ENCODE assay signal across 20 mouse cellular contexts in the genomic region with DNA sequence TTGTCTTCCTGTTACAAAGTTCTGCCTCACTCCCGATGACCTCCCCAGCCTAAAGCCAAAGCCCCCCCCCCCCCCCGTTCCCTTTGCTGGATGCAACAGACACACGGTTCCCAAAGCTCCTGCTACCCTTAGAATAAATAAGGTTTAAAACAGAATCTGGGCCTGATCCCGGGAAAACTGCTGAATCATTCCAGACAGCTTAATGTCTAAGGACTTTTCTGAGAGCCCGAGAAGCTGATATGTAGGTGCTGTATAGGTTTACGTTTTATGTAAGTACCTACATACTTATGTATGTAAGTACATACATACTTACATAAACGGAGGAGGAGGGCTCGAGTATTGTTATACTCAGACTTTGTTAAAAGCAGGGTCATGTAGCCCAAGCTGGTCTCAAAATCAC. TPM values are rescaled to one million over a fixed set of nuclear protein-coding genes. Genes with fewer than 3 reads are reported as not detected.
DNase-seq lines count a peak whose midpoint lies in the region; ATAC-seq and TF ChIP-seq lines count a peak whose summit lies in the region.
"Had no signal": no experiment of that assay in that cellular context is flagged by ENCODE, and none has a peak within 500 bp of the region (broad histone marks: within the 10 kb centered on the region; RNA-seq: fewer than 3 reads in every experiment).

No protein-coding gene starts in this region.

- peaks cover 4% of the 10 kb centered on the region; the same call in 1 of the 2 replicates for H3K4me1 ChIP-seq in intestine, postnatal 0 days (replicated peaks; ENCODE audit: control insufficient read depth, insufficient read depth, low read length)
- H3K4me1 ChIP-seq in intestine, embryonic 15.5 days (replicated peaks) = no peaks in the 10 kb centered on the region
- H3K4me1 ChIP-seq in liver, embryonic 12.5 days = peaks cover 84% of the 10 kb centered on the region
- H3K4me1 ChIP-seq in liver, embryonic 16.5 days (ENCODE audit: control insufficient read depth, low read depth, low read length) = peaks cover 74% of the 10 kb centered on the region
- no peaks in the 10 kb centered on the region for H3K4me1 ChIP-seq in kidney, embryonic 14.5 days (ENCODE audit: control insufficient read depth, insufficient read depth, low read length)
- H3K4me1 ChIP-seq: embryonic facial prominence, embryonic 12.5 days; forebrain, embryonic 15.5 days; hindbrain, embryonic 12.5 days had no signal

- 0 out of 2 replicates have a peak overlapping the region, but pooled peaks have one; percentile 15 for H3K27ac ChIP-seq in intestine, postnatal 0 days (ENCODE audit: low read depth, low read length)
- H3K27ac ChIP-seq in intestine, embryonic 15.5 days = no peak overlapping the region
- peak overlapping the region; percentile 94 for H3K27ac ChIP-seq in liver, embryonic 12.5 days
- H3K27ac ChIP-seq in liver, embryonic 16.5 days (ENCODE audit: low read length) = peak overlapping the region; percentile 94
- H3K27ac ChIP-seq in kidney, embryonic 14.5 days (ENCODE audit: low read depth, low read length) = no peak overlapping the region
- H3K27ac ChIP-seq: embryonic facial prominence, embryonic 12.5 days; forebrain, embryonic 15.5 days; hindbrain, embryonic 12.5 days had no signal

- H3K27me3 ChIP-seq in intestine, postnatal 0 days (replicated peaks; ENCODE audit: control insufficient read depth, insufficient read depth, low read length) = no peaks in the 10 kb centered on the region
- H3K27me3 ChIP-seq in intestine, embryonic 15.5 days (replicated peaks) = no peaks in the 10 kb centered on the region
- H3K27me3 ChIP-seq in liver, embryonic 12.5 days (replicated peaks) = no peaks in the 10 kb centered on the region
- no peaks in the 10 kb centered on the region for H3K27me3 ChIP-seq in liver, embryonic 16.5 days (ENCODE audit: control insufficient read depth, insufficient read depth, low read depth, low read length)
- H3K27me3 ChIP-seq in kidney, embryonic 14.5 days (ENCODE audit: control insufficient read depth, insufficient read depth, low read length) = no peaks in the 10 kb centered on the region
- H3K27me3 ChIP-seq: CH12.LX; embryonic facial prominence, embryonic 12.5 days; forebrain, embryonic 15.5 days; hindbrain, embryonic 12.5 days; Patski had no signal

- no peaks in the 10 kb centered on the region for H3K9me3 ChIP-seq in intestine, postnatal 0 days (ENCODE audit: control insufficient read depth)
- H3K9me3 ChIP-seq in intestine, embryonic 15.5 days = no peaks in the 10 kb centered on the region
- H3K9me3 ChIP-seq in liver, embryonic 12.5 days (replicated peaks) = no peaks in the 10 kb centered on the region
- H3K9me3 ChIP-seq in liver, embryonic 16.5 days (replicated peaks; ENCODE audit: control insufficient read depth, low read length) = no peaks in the 10 kb centered on the region
- no peaks in the 10 kb centered on the region for H3K9me3 ChIP-seq in kidney, embryonic 14.5 days (ENCODE audit: control insufficient read depth, low read length)
- H3K9me3 ChIP-seq: embryonic facial prominence, embryonic 12.5 days; forebrain, embryonic 15.5 days; hindbrain, embryonic 12.5 days had no signal

- H3K4me2 ChIP-seq in intestine, postnatal 0 days (replicated peaks; ENCODE audit: low read depth) = no peak overlapping the region
- no peak overlapping the region for H3K4me2 ChIP-seq in intestine, embryonic 15.5 days (replicated peaks)
- H3K4me2 ChIP-seq in liver, embryonic 12.5 days = peak overlapping the region; percentile 8; the same call in 1 of the 2 replicates
- no peak overlapping the region for H3K4me2 ChIP-seq in liver, embryonic 16.5 days (ENCODE audit: low read depth, low read length)
- no peak overlapping the region for H3K4me2 ChIP-seq in kidney, embryonic 14.5 days (replicated peaks; ENCODE audit: low read depth, low read length)
- H3K4me2 ChIP-seq: embryonic facial prominence, embryonic 12.5 days; forebrain, embryonic 15.5 days; hindbrain, embryonic 12.5 days had no signal

- no peak overlapping the region for H3K9ac ChIP-seq in intestine, postnatal 0 days (ENCODE audit: low read depth, low read length)
- H3K9ac ChIP-seq in intestine, embryonic 15.5 days = no peak overlapping the region
- H3K9ac ChIP-seq in liver, embryonic 12.5 days = peak overlapping the region; percentile 53
- peak overlapping the region; percentile 51 for H3K9ac ChIP-seq in liver, embryonic 16.5 days (ENCODE audit: low read depth, low read length)
- H3K9ac ChIP-seq in kidney, embryonic 14.5 days (ENCODE audit: low read depth, low read length) = no peak overlapping the region
- H3K9ac ChIP-seq: embryonic facial prominence, embryonic 12.5 days; forebrain, embryonic 15.5 days; hindbrain, embryonic 12.5 days had no signal

- 66% methylated on average over 8 of the region's 8 CpGs for WGBS in intestine, postnatal 0 days
- WGBS in intestine, embryonic 15.5 days = 70% methylated on average over 8 of the region's 8 CpGs
- 58% methylated on average over 8 of the region's 8 CpGs for WGBS in liver, embryonic 12.5 days (ENCODE audit: insufficient replicate concordance)
- WGBS in liver, embryonic 16.5 days (ENCODE audit: insufficient replicate concordance) = 58% methylated on average over 8 of the region's 8 CpGs
- 75% methylated on average over 8 of the region's 8 CpGs for WGBS in kidney, embryonic 14.5 days

- no peak overlapping the region for H3K4me3 ChIP-seq in intestine, postnatal 0 days (ENCODE audit: low read depth, low read length)
- no peak overlapping the region for H3K4me3 ChIP-seq in intestine, embryonic 15.5 days (replicated peaks)
- H3K4me3 ChIP-seq in liver, embryonic 12.5 days = no peak overlapping the region
- no peak overlapping the region for H3K4me3 ChIP-seq in liver, embryonic 16.5 days (ENCODE audit: low read depth, low read length)
- H3K4me3 ChIP-seq in kidney, embryonic 14.5 days (ENCODE audit: low read length) = no peak overlapping the region
- H3K4me3 ChIP-seq: embryonic facial prominence, embryonic 12.5 days; forebrain, embryonic 15.5 days; hindbrain, embryonic 12.5 days had no signal

- no peak for TF ChIP-seq CTCF in intestine, postnatal 0 days (IDR thresholded peaks at IDR 0.05; ENCODE audit: low read depth)

- peaks cover 6% of the 10 kb centered on the region; the same call in 1 of the 2 replicates for H3K36me3 ChIP-seq in intestine, postnatal 0 days (ENCODE audit: control insufficient read depth, insufficient read depth)
- no peaks in the 10 kb centered on the region for H3K36me3 ChIP-seq in intestine, embryonic 15.5 days
- H3K36me3 ChIP-seq in liver, embryonic 12.5 days = peaks cover 29% of the 10 kb centered on the region
- 0 out of 2 replicates have a peak, but pooled peaks cover 2% of the 10 kb centered on the region for H3K36me3 ChIP-seq in liver, embryonic 16.5 days (ENCODE audit: control insufficient read depth, insufficient read depth)
- 0 out of 2 replicates have a peak, but pooled peaks cover 2% of the 10 kb centered on the region for H3K36me3 ChIP-seq in kidney, embryonic 14.5 days (ENCODE audit: control insufficient read depth, insufficient read depth, low read length)
- H3K36me3 ChIP-seq: forebrain, embryonic 15.5 days had no signal

- ATAC-seq in intestine, postnatal 0 days = no peak
- no peak for ATAC-seq in intestine, embryonic 15.5 days
- no peak for ATAC-seq in liver, embryonic 12.5 days
- no peak for ATAC-seq in liver, embryonic 16.5 days (ENCODE audit: low read depth)
- ATAC-seq in kidney, embryonic 14.5 days (ENCODE audit: low FRiP score, low TSS enrichment) = no peak
- ATAC-seq: forebrain, embryonic 15.5 days; hindbrain, embryonic 16.5 days; Patski had no signal

- peak; percentile 51 for DNase-seq in brain, adult 2 months (ENCODE audit: low read depth, low spot score)
- no peak for DNase-seq in spleen, postnatal 36 days (ENCODE audit: low spot score in 2 of 2)
- DNase-seq: adrenal gland, adult 2 months; adrenal gland, postnatal 25 days; cerebellum, adult 2 months; cerebellum, postnatal 10 days; gastrocnemius, postnatal 14 days; heart, postnatal 10 days; heart, postnatal 4 days had no signal

RNA-seq across cellular contexts. Expression of gene Atg14, which starts 45.1 kb away (rescaled TPM):
- 6.4 and 7.8 TPM in 2 replicates for polyA plus RNA-seq in intestine, postnatal 0 days (2015; fragmentation: Nextera tagmentation; extraction: Ambion mirVana)
- polyA plus RNA-seq in intestine, embryonic 15.5 days (2015; fragmentation: Nextera tagmentation; extraction: Ambion mirVana) = 10.3 and 12.4 TPM in 2 replicates
- polyA plus RNA-seq in liver, embryonic 12.5 days (2016; fragmentation: Nextera tagmentation; extraction: Ambion mirVana) = 7.6 and 8.0 TPM in 2 replicates
- polyA plus RNA-seq in liver, embryonic 16.5 days (2015; fragmentation: Nextera tagmentation; extraction: Ambion mirVana) = 9.4 and 9.7 TPM in 2 replicates
- polyA plus RNA-seq in kidney, embryonic 14.5 days (2014; fragmentation: Nextera tagmentation; extraction: Ambion mirVana) = 9.2 and 16.9 TPM in 2 replicates

Comparison
In these comparisons a context has a peak if more than half of its experiments do, and no peak if none do; other contexts are left out.
1. H3K27ac ChIP-seq: peak in intestine, postnatal 0 days (single experiment), liver, embryonic 12.5 days (single experiment) and liver, embryonic 16.5 days (single experiment); none in intestine, embryonic 15.5 days (single experiment) and kidney, embryonic 14.5 days (single experiment).
2. H3K9ac ChIP-seq: peak in liver, embryonic 12.5 days (single experiment) and liver, embryonic 16.5 days (single experiment); none in intestine, postnatal 0 days (single experiment), intestine, embryonic 15.5 days (single experiment) and kidney, embryonic 14.5 days (single experiment).